Mouse (Mus musculus) heart, embryonic 15.5 days (tissue): ENCODE data around the gene Osbpl10. TPM values are rescaled to one million over a fixed set of nuclear protein-coding genes. Genes with fewer than 3 reads are reported as not detected.

Experiments
- ATAC-seq: fragments of 200-750 bp; cut with Nextera tagmentation; replicated peaks from 2 replicates; pipeline ENCODE4 v1.8.0; 2017; ENCODE audit warnings: low read depth, moderate TSS enrichment; ENCODE audit not compliant: insufficient number of reproducible peaks, insufficient read depth, low FRiP score
- H3K27ac ChIP-seq: fragments of 300-500 bp; sonication (generic); 2 replicates; pipeline ENCODE4 v1.5.1; 2015; ENCODE audit warnings: mild to moderate bottlenecking, inconsistent platforms
- H3K27me3 ChIP-seq: fragments of 300-500 bp; sonication (generic); 2 replicates; pipeline ENCODE4 v1.6.1; 2015; ENCODE audit warnings: inconsistent platforms
- H3K36me3 ChIP-seq: fragments of 300-500 bp; sonication (generic); 2 replicates; pipeline ENCODE4 v1.6.1; 2015; ENCODE audit warnings: mild to moderate bottlenecking, inconsistent platforms
- H3K4me1 ChIP-seq: fragments of 300-500 bp; sonication (generic); replicated peaks from 2 replicates; pipeline ENCODE4 v1.6.1; 2015; ENCODE audit warnings: inconsistent platforms
- H3K4me2 ChIP-seq: fragments of 300-500 bp; sonication (generic); 2 replicates; pipeline ENCODE4 v1.6.1; 2015; ENCODE audit warnings: inconsistent platforms, mild to moderate bottlenecking, moderate library complexity
- H3K4me3 ChIP-seq: fragments of 300-500 bp; sonication (generic); 2 replicates; pipeline ENCODE4 v1.5.1; 2015; ENCODE audit warnings: mild to moderate bottlenecking, inconsistent platforms
- H3K9ac ChIP-seq: fragments of 300-500 bp; sonication (generic); 2 replicates; pipeline ENCODE4 v1.6.1; 2015; ENCODE audit warnings: mild to moderate bottlenecking, inconsistent platforms
- H3K9me3 ChIP-seq: fragments of 300-500 bp; sonication (generic); replicated peaks from 2 replicates; pipeline ENCODE4 v1.6.1; 2016; ENCODE audit warnings: inconsistent platforms
- WGBS: fragments of 180-500 bp; shearing (Covaris S2); methylation state at CpG from one replicate; pipeline ENCODE4 v1.1.7; 2015; ENCODE audit warnings: mixed read lengths; 5-methylcytosine and 5-hydroxymethylcytosine counted together
- polyA plus RNA-seq: library from polyadenylated mRNA; unstranded; fragments of >200 nt; fragmentation: Nextera tagmentation; extraction: Ambion mirVana; gene quantifications from 2 replicates; pipeline ENCODE4 v1.2.1, GENCODE M21; 2015

Osbpl10 gene
- polyA plus RNA-seq, 1 experiment from 2014 or later = 1.3 TPM

- H3K27me3 ChIP-seq = no peaks in the 10 kb centered on the region
- no peaks in the 10 kb centered on the region for H3K4me1 ChIP-seq
- WGBS = 70% methylated on average over 3 of the region's 3 CpGs
- no peak overlapping the region for H3K9ac ChIP-seq
- H3K4me2 ChIP-seq = no peak overlapping the region
- H3K27ac ChIP-seq = no peak overlapping the region
- no peaks in the 10 kb centered on the region for H3K9me3 ChIP-seq
- ATAC-seq = no peak
- no peaks in the 10 kb centered on the region for H3K36me3 ChIP-seq
- H3K4me3 ChIP-seq = no peak overlapping the region
Measured at GRCm38 (mm10) chr9:115231476-115231875, 253.1 kb downstream of the Osbpl10 start.

DNA sequence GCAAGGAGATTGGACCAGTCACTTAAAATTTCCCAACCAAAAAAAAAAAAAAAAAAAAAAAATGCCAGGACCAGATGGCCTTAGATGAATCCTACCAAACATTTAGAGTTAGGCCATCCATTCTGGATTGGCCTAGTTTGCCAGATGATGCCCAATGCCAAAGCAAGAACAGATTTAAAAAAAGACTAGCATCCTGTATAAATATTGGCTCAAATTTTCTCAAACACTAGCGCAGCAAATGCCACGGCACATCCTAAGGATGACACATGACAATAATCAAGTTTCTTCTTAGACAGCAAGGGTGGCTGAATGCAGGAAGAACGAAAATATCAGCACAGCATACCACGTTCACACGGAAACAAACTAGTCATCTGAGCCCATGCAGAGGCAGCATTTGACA, 255.4 kb downstream of the Osbpl10 start:
- 85% methylated on average over 5 of the region's 5 CpGs for WGBS

DNA sequence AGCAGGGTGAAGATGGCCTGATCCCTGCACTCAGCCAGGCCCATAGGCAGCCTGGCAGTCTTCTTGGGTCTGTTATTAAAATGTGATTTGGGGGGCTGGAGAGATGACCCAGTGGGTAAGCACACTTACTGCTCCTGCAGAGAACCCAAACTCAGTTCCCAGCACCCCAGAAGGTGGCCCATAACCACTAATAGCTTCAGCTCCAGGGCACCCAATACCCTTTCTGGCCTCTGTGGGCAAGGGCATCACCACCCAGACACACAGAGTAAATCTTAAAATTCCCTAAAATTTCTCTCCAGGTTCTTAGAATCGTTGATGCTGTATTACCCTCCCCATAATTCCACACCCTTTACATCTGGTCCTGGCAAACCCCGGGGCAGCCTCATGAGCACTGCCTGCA, 256.2 kb downstream of the Osbpl10 start:
- H3K9me3 ChIP-seq = no peaks in the 10 kb centered on the region
- 93% methylated on average over 2 of the region's 2 CpGs for WGBS
- H3K27me3 ChIP-seq = no peaks in the 10 kb centered on the region
- no peak overlapping the region for H3K9ac ChIP-seq
- H3K27ac ChIP-seq = no peak overlapping the region
- no peak overlapping the region for H3K4me3 ChIP-seq
- H3K36me3 ChIP-seq = no peaks in the 10 kb centered on the region; the same call in 1 of the 2 replicates
- no peak overlapping the region for H3K4me2 ChIP-seq
- ATAC-seq = no peak
- H3K4me1 ChIP-seq = no peaks in the 10 kb centered on the region

More for the DNA sequence above, 255.4 kb downstream of the Osbpl10 start:
- ATAC-seq = no peak
- Histone ChIP-seq H3K9ac (no peak overlapping the region), H3K27ac (no peak overlapping the region), H3K27me3 (no peaks in the 10 kb centered on the region), H3K9me3 (no peaks in the 10 kb centered on the region), H3K4me3 (no peak overlapping the region), H3K36me3 (no peaks in the 10 kb centered on the region; the same call in 1 of the 2 replicates), H3K4me1 (no peaks in the 10 kb centered on the region), H3K4me2 (no peak overlapping the region)

GRCm38 (mm10) chr9:115236352-115236841, 258.0 kb downstream of the Osbpl10 start:
- Histone ChIP-seq H3K4me3 (no peak overlapping the region), H3K27me3 (no peaks in the 10 kb centered on the region), H3K4me1 (no peaks in the 10 kb centered on the region), H3K4me2 (no peak overlapping the region), H3K9me3 (no peaks in the 10 kb centered on the region), H3K9ac (no peak overlapping the region), H3K27ac (no peak overlapping the region), H3K36me3 (peaks cover 15% of the 10 kb centered on the region)
- ATAC-seq = no peak
- 80% methylated on average over 8 of the region's 8 CpGs for WGBS

- Histone ChIP-seq H3K4me1 (no peaks in the 10 kb centered on the region), H3K4me2 (no peak overlapping the region), H3K9me3 (no peaks in the 10 kb centered on the region), H3K4me3 (no peak overlapping the region), H3K27me3 (no peaks in the 10 kb centered on the region), H3K9ac (no peak overlapping the region), H3K27ac (no peak overlapping the region), H3K36me3 (peaks cover 30% of the 10 kb centered on the region)
- ATAC-seq = no peak
Measured at GRCm38 (mm10) chr9:115237943-115238342, 259.6 kb downstream of the Osbpl10 start.

- H3K9me3 ChIP-seq = no peaks in the 10 kb centered on the region
- peaks cover 49% of the 10 kb centered on the region for H3K36me3 ChIP-seq
- no peak for ATAC-seq
- H3K4me3 ChIP-seq = no peak overlapping the region
- no peak overlapping the region for H3K9ac ChIP-seq
- no peaks in the 10 kb centered on the region for H3K4me1 ChIP-seq
- no peak overlapping the region for H3K27ac ChIP-seq
- H3K27me3 ChIP-seq = no peaks in the 10 kb centered on the region
- 93% methylated on average over 5 of the region's 5 CpGs for WGBS
- no peak overlapping the region for H3K4me2 ChIP-seq
Measured at GRCm38 (mm10) chr9:115239861-115240260, 261.5 kb downstream of the Osbpl10 start.

GRCm38 (mm10) chr9:115243630-115244029, 265.3 kb downstream of the Osbpl10 start:
- Histone ChIP-seq H3K4me1 (no peaks in the 10 kb centered on the region), H3K9me3 (no peaks in the 10 kb centered on the region), H3K4me3 (no peak overlapping the region), H3K36me3 (peaks cover 71% of the 10 kb centered on the region), H3K9ac (no peak overlapping the region), H3K4me2 (no peak overlapping the region), H3K27ac (no peak overlapping the region), H3K27me3 (no peaks in the 10 kb centered on the region)
- 88% methylated on average over 6 of the region's 6 CpGs for WGBS
- ATAC-seq = no peak

DNA sequence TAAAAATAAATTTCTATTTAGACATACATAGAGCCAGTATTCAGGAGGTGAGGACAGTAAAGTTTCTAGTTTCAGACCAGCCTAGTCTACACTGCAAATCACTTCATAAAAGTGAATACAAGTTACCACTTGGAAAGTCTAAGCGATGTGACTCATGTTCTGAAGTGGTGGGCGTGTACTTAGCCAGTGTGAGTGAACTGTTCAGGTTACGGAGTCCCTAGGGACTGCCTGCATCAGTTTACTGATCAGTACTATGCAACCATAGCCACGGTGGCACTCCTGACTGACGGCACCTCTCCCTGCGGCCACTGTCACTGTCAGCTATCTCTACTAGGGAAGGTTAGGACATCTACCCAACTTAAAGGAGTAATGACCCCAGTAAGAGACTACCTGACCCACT, 266.7 kb downstream of the Osbpl10 start:
- H3K27me3 ChIP-seq = no peaks in the 10 kb centered on the region
- H3K27ac ChIP-seq = no peak overlapping the region
- ATAC-seq = no peak
- H3K4me2 ChIP-seq = no peak overlapping the region
- H3K9ac ChIP-seq = no peak overlapping the region
- H3K9me3 ChIP-seq = no peaks in the 10 kb centered on the region
- H3K4me1 ChIP-seq = peaks cover 9% of the 10 kb centered on the region; the same call in 1 of the 2 replicates
- no peak overlapping the region for H3K4me3 ChIP-seq
- peaks cover 76% of the 10 kb centered on the region for H3K36me3 ChIP-seq
- 61% methylated on average over 6 of the region's 6 CpGs for WGBS

- no peak; the same call in 1 of the 2 replicates for ATAC-seq
- peaks cover 9% of the 10 kb centered on the region; the same call in 1 of the 2 replicates for H3K4me1 ChIP-seq
- no peak overlapping the region for H3K4me2 ChIP-seq
- H3K9ac ChIP-seq = no peak overlapping the region
- H3K36me3 ChIP-seq = peaks cover 68% of the 10 kb centered on the region
- no peaks in the 10 kb centered on the region for H3K9me3 ChIP-seq
- 42% methylated on average over 5 of the region's 5 CpGs for whole genome bisulfite sequencing
- H3K4me3 ChIP-seq = no peak overlapping the region
- no peak overlapping the region for H3K27ac ChIP-seq
- H3K27me3 ChIP-seq = no peaks in the 10 kb centered on the region
Measured at GRCm38 (mm10) chr9:115249145-115249544, 270.8 kb downstream of the Osbpl10 start.

- no peak overlapping the region for H3K27ac ChIP-seq
- 56% methylated on average over 6 of the region's 6 CpGs for WGBS
- 0 out of 2 replicates have a peak, but pooled peaks cover 4% of the 10 kb centered on the region for H3K4me1 ChIP-seq
- no peak for ATAC-seq
- H3K4me3 ChIP-seq = no peak overlapping the region
- H3K27me3 ChIP-seq = no peaks in the 10 kb centered on the region
- H3K9me3 ChIP-seq = no peaks in the 10 kb centered on the region
- no peak overlapping the region for H3K4me2 ChIP-seq
- peaks cover 40% of the 10 kb centered on the region for H3K36me3 ChIP-seq
- H3K9ac ChIP-seq = no peak overlapping the region
Measured at GRCm38 (mm10) chr9:115257733-115258286, 279.4 kb downstream of the Osbpl10 start.

DNA sequence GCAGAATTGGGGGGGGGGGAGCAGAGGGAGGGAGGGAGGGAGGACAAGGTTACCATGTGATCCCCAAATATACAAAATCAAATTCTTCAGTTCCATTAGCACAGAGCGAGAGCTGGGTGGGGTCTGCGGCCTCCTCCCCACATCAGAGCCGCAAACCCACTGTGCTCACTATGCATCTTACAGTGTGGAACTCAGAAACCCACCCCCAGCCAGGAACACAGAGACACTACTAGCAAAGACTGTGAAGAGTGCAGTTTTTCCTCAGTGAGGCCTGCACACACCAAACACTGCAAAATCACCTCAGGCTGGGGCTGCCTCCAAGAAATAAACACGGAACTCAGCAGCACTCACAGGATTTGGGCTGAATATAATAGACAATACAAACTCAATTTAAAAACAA, 281.5 kb downstream of the Osbpl10 start:
- 89% methylated on average over 4 of the region's 4 CpGs for WGBS
- no peak overlapping the region for H3K27ac ChIP-seq
- H3K27me3 ChIP-seq = no peaks in the 10 kb centered on the region
- no peak for ATAC-seq
- H3K4me2 ChIP-seq = no peak overlapping the region
- H3K9ac ChIP-seq = no peak overlapping the region
- H3K4me1 ChIP-seq = 0 out of 2 replicates have a peak, but pooled peaks cover 4% of the 10 kb centered on the region
- H3K9me3 ChIP-seq = no peaks in the 10 kb centered on the region
- no peak overlapping the region for H3K4me3 ChIP-seq
- H3K36me3 ChIP-seq = peaks cover 22% of the 10 kb centered on the region; the same call in 1 of the 2 replicates

GRCm38 (mm10) chr9:115260464-115260863, 282.1 kb downstream of the Osbpl10 start:
- no peak overlapping the region for H3K4me3 ChIP-seq
- ATAC-seq = no peak
- H3K4me1 ChIP-seq = 0 out of 2 replicates have a peak, but pooled peaks cover 4% of the 10 kb centered on the region
- no peak overlapping the region for H3K4me2 ChIP-seq
- WGBS = 78% methylated on average over 7 of the region's 7 CpGs
- H3K9me3 ChIP-seq = no peaks in the 10 kb centered on the region
- no peak overlapping the region for H3K27ac ChIP-seq
- peaks cover 21% of the 10 kb centered on the region for H3K36me3 ChIP-seq
- no peak overlapping the region for H3K9ac ChIP-seq
- no peaks in the 10 kb centered on the region for H3K27me3 ChIP-seq
